Mouse (Mus musculus): ENCODE measurements around the gene Cers2. TPM values are rescaled to one million over a fixed set of nuclear protein-coding genes. Genes with fewer than 3 reads are reported as not detected.

The Cers2 gene
- polyA plus RNA-seq, 1 experiment from 2014 or later = 111 TPM

DNA sequence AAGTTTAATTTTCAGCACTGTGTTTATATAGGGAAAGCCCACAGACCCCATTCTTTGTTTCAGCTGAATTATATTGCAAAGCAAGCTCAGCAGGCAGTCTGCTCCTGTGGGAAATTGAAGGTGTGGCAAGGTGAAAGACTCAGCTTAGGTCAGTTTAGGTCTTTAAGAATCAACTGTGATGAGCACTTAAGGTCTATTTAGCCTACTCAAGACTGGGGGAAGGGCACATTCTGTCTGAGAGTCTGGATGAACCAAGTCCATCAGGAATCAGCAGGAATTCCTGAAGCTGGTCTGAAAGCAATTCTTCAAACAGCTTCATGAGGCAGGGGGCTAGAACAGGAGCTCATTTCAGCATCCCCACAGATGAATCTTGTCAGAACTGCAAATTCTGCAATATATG lies 55.5 kb downstream of the Cers2 start:
- no peaks in the 10 kb centered on the region for H3K27me3 ChIP-seq
- no peak for ATAC-seq (ENCODE audit: low FRiP score)
- no peak overlapping the region for H3K9ac ChIP-seq
- no peak overlapping the region for H3K4me3 ChIP-seq (replicated peaks)
- peaks cover 9% of the 10 kb centered on the region; the same call in 1 of the 2 replicates for H3K9me3 ChIP-seq
- H3K27ac ChIP-seq = no peak overlapping the region
- H3K4me2 ChIP-seq = no peak overlapping the region
- no peaks in the 10 kb centered on the region for H3K36me3 ChIP-seq (replicated peaks)
- H3K4me1 ChIP-seq = no peaks in the 10 kb centered on the region

Other genes starting within 250 kb of the Cers2 start
- 21.4 and 23.0 TPM in 2 replicates for gene Pip5k1a, start 207.9 kb upstream of the Cers2 start, polyA plus RNA-seq (2016; fragmentation: Nextera tagmentation; extraction: Ambion mirVana)
- gene Vps72, start 203.8 kb upstream of the Cers2 start, polyA plus RNA-seq (2016; fragmentation: Nextera tagmentation; extraction: Ambion mirVana) = 242 and 252 TPM in 2 replicates
- 0.97 and 1.1 TPM in 2 replicates for gene Tmod4, start 190.3 kb upstream of the Cers2 start, polyA plus RNA-seq (2016; fragmentation: Nextera tagmentation; extraction: Ambion mirVana)
- 84.6 and 95.1 TPM in 2 replicates for gene Scnm1, start 180.8 kb upstream of the Cers2 start, polyA plus RNA-seq (2016; fragmentation: Nextera tagmentation; extraction: Ambion mirVana)
- 19.7 and 21.1 TPM in 2 replicates for gene Lysmd1, start 180.7 kb upstream of the Cers2 start, polyA plus RNA-seq (2016; fragmentation: Nextera tagmentation; extraction: Ambion mirVana)
- gene Tnfaip8l2, start 172.4 kb upstream of the Cers2 start, polyA plus RNA-seq (2016; fragmentation: Nextera tagmentation; extraction: Ambion mirVana) = 1.5 and 2.0 TPM in 2 replicates
- 31.2 and 34.5 TPM in 2 replicates for gene Sema6c, start 154.3 kb upstream of the Cers2 start, polyA plus RNA-seq (2016; fragmentation: Nextera tagmentation; extraction: Ambion mirVana)
- gene Gabpb2, start 96.9 kb upstream of the Cers2 start, polyA plus RNA-seq (2016; fragmentation: Nextera tagmentation; extraction: Ambion mirVana) = 12.2 and 12.5 TPM in 2 replicates
- 105 and 110 TPM in 2 replicates for gene Cdc42se1, start 86.1 kb upstream of the Cers2 start, polyA plus RNA-seq (2016; fragmentation: Nextera tagmentation; extraction: Ambion mirVana)
- gene Mllt11, start 82.6 kb upstream of the Cers2 start, polyA plus RNA-seq (2016; fragmentation: Nextera tagmentation; extraction: Ambion mirVana) = 96.2 and 98.8 TPM in 2 replicates
- gene Gm128, start 73.2 kb upstream of the Cers2 start, polyA plus RNA-seq (2016; fragmentation: Nextera tagmentation; extraction: Ambion mirVana) = 0.12 and 0.31 TPM in 2 replicates
- gene Bnipl, start 63.6 kb upstream of the Cers2 start, polyA plus RNA-seq (2016; fragmentation: Nextera tagmentation; extraction: Ambion mirVana) = 0.42 and 0.63 TPM in 2 replicates
- 37.4 and 39.8 TPM in 2 replicates for gene Mindy1, start 33.4 kb upstream of the Cers2 start, polyA plus RNA-seq (2016; fragmentation: Nextera tagmentation; extraction: Ambion mirVana)
- 30.0 and 30.9 TPM in 2 replicates for gene Prune1, start 32.7 kb upstream of the Cers2 start, polyA plus RNA-seq (2016; fragmentation: Nextera tagmentation; extraction: Ambion mirVana)
- gene Anxa9, start 7.6 kb upstream of the Cers2 start, polyA plus RNA-seq (2016; fragmentation: Nextera tagmentation; extraction: Ambion mirVana) = 1.1 and 1.4 TPM in 2 replicates
- 66.2 and 70.2 TPM in 2 replicates for gene Setdb1, start 42.4 kb downstream of the Cers2 start, polyA plus RNA-seq (2016; fragmentation: Nextera tagmentation; extraction: Ambion mirVana)
- gene 4930558C23Rik, start 88.0 kb downstream of the Cers2 start, polyA plus RNA-seq (2016; fragmentation: Nextera tagmentation; extraction: Ambion mirVana) = not detected in 2 replicates
- gene Arnt, start 119.6 kb downstream of the Cers2 start, polyA plus RNA-seq (2016; fragmentation: Nextera tagmentation; extraction: Ambion mirVana) = 31.2 and 32.6 TPM in 2 replicates
- gene Ctsk, start 184.5 kb downstream of the Cers2 start, polyA plus RNA-seq (2016; fragmentation: Nextera tagmentation; extraction: Ambion mirVana) = 6.0 and 8.1 TPM in 2 replicates
- 6.2 and 6.5 TPM in 2 replicates for gene Ctss, start 212.0 kb downstream of the Cers2 start, polyA plus RNA-seq (2016; fragmentation: Nextera tagmentation; extraction: Ambion mirVana)
- not detected in 2 replicates for gene Hormad1, start 244.9 kb downstream of the Cers2 start, polyA plus RNA-seq (2016; fragmentation: Nextera tagmentation; extraction: Ambion mirVana)

Measured in forebrain, embryonic 12.5 days (tissue).